Mouse (Mus musculus): ENCODE data around the gene Atg7.

GRCm38 (mm10) chr6:114852739-114853138 is 209.8 kb downstream of the Atg7 start:
- TF ChIP-seq CTCF (IDR thresholded peaks at IDR 0.05; ENCODE audit: insufficient read depth, low read depth, low read length) (no peak), POLR2A (IDR thresholded peaks at IDR 0.05; ENCODE audit: insufficient read depth, low read depth, low read length) (no peak)

All from olfactory bulb, adult 2 months (tissue).